Mouse (Mus musculus): ENCODE results near the gene Rnf113a2.

GRCm38 (mm10) chr12:84423990-84424389, 7.0 kb downstream of the Rnf113a2 start:
- TF ChIP-seq CTCF (IDR thresholded peaks at IDR 0.05; ENCODE audit: low read depth, low read length), result no peak
- TF ChIP-seq POLR2A (IDR thresholded peaks at IDR 0.05; ENCODE audit: borderline replicate concordance, low read depth, low read length), result no peak
